Mouse (Mus musculus) cerebellum, adult 9-10 months (tissue): ENCODE measurements around the gene Sept6.

Source experiments
- DNase-seq: peaks from one replicate; pipeline ENCODE4 v3.0.0; 2022

The Sept6 gene

GRCm38 (mm10) chrX:36863766-36864608 lies 127.6 kb downstream of the Sept6 start:
- DNase-seq, result peak; percentile 85
